Mouse (Mus musculus) layer of hippocampus, adult 2 months (tissue): ENCODE data around the gene Gm6096. TPM values are rescaled to one million over a fixed set of nuclear protein-coding genes. Genes with fewer than 3 reads are reported as not detected.
A peak's percentile ranks its signal among the peaks of the same experiment; 100 is the strongest.

Source experiments
- DNase-seq, 2 experiments: peaks; one replicate each; pipeline ENCODE4 v3.0.0; 2022; ENCODE audit warnings: low spot score in 2 of 2
- H3K27ac ChIP-seq: fragments of 200-600 bp; 2 replicates; pipeline ENCODE4 v1.8.1; 2022
- H3K4me3 ChIP-seq: fragments of 200-600 bp; 2 replicates; pipeline ENCODE4 v1.8.1; 2022; ENCODE audit warnings: mild to moderate bottlenecking
- CTCF ChIP-seq: fragments of 200-600 bp; conservative IDR thresholded peaks from 2 replicates; pipeline ENCODE4 v1.8.1; 2022; ENCODE audit warnings: antibody characterized with exemption, mild to moderate bottlenecking, moderate library complexity
- total RNA-seq, 2 experiments: library from RNA; stranded (reverse); gene quantifications; 2 replicates each; pipeline ENCODE4 v1.2.3; 2021

Gm6096 gene
- total RNA-seq, 2 experiments from 2014 or later: not detected

DNA sequence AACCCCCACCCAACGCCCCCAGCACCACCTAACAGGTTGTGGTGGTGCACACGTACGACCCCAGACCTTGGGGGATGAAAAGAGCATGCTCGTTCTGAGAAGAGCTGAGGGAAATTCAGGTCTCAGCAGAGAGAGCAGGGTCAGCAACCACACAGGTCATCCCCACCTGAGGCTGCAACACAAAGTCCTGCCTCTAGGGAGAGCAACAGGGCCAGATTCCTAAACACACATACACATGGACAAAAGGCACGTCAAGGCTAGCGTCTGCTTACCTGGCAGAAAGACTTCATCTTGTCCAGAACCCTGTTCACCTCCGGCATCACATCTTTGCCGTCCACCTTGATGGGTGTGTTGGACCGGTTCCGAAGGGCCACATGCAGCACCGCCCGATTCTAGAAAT, 24.0 kb upstream of the Gm6096 start:
- TF ChIP-seq CTCF: peak; percentile 57
- peak overlapping the region; percentile 14; the same call in 1 of the 2 replicates for H3K4me3 ChIP-seq

DNA sequence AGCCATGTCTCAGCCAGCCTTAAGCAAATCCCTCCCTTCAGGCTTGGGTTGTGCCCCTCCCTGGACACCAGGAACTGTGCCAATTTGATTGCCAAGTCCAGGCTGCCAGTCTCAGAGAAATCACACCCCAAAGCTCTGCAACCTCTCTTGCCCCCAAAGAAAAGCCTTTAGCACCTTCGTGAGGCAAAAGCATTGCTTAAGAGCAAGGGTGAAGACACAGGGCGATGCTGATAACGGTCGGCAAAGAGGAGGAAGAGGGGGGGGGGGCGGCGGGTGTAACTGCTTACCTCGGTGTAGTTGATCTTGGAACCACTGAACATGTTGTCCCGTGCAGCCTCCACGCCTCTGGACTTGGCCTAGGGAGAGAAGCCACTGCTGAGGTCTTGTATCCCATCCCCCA, 22.2 kb upstream of the Gm6096 start:
- Histone ChIP-seq H3K4me3 (peak overlapping the region; percentile 46), H3K27ac (no peak overlapping the region)
- no peak for DNase-seq
- no peak for TF ChIP-seq CTCF

More for the DNA sequence above, 24.0 kb upstream of the Gm6096 start:
- no peak for DNase-seq
- H3K27ac ChIP-seq: no peak overlapping the region

DNA sequence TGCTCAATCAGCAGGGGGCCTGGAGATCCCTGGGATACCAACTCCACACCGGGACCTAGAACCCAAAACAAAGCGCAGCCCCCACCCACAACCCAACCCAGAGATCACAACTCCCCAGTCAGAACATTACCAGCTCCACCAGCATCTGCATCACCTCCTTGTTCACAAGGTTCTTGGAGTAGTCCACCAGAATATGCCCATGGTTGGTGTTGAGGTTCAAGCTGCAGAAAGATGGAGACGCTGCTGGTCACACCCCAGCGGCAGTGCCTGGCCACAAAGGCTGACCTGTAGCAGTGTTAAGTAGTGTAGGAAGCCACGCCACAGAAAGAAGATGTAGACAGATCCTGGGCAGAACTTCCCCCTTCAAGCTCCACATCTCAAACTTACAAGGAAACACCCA, 21.7 kb upstream of the Gm6096 start:
- peak overlapping the region; percentile 83 for H3K4me3 ChIP-seq
- no peak for DNase-seq
- no peak for TF ChIP-seq CTCF
- H3K27ac ChIP-seq: peak overlapping the region; percentile 94

DNA sequence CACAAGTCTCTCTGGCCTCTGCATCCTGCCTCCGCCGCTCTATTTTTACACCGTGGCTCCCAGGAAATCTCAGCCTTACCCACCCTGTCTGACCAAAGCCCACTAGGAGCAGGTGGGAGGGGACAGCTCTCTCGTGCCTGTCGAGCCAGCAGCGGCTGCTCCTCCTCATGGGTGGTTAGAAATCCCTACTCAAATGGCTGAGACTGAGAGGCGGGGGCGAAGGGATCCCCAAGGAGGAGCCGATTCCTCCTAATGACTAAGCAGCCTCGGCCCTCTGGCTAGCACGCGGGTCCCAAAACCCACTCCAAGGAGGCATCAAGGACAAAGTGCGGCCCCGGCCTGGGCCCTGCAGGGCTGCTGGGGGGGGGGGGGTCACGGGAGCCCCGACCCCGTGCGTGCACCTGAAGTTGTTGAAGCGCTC, 21.1 kb upstream of the Gm6096 start:
- Histone ChIP-seq H3K27ac (peak overlapping the region; percentile 94), H3K4me3 (peak overlapping the region; percentile 83)
- DNase-seq: peak; percentile 53 to 64
- no peak for TF ChIP-seq CTCF

DNA sequence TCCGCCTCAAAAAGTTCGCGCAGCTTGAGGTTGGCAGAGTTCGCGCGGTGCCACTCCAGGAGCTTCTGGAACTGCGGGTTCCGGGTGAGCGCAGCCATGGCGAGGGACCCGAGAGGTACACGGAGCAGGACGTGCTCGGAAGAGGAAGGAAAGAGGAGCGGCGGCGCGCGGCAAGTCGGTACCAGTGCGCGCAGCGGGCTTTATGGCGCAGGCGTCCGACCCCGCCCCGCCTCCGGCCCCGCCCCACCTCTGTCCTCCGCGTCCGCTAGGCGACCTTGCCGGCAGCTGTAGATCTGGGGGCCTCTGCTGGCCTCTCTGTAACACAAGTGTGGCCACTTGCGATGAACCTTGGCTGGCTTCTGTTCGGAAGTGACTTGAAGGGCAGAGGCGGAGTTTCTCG, 20.7 kb upstream of the Gm6096 start, which contains the start of gene Gpi1:
Gene Gpi1, minus strand, starts transcription at position 221 of the 400 bp plus-strand sequence.
- peak within 1 kb of the TSS; percentile 94 for H3K27ac ChIP-seq
- peak; percentile 67 to 74 for DNase-seq
- peak; percentile 62 for TF ChIP-seq CTCF
- peak within 1 kb of the TSS; percentile 83 for H3K4me3 ChIP-seq

DNA sequence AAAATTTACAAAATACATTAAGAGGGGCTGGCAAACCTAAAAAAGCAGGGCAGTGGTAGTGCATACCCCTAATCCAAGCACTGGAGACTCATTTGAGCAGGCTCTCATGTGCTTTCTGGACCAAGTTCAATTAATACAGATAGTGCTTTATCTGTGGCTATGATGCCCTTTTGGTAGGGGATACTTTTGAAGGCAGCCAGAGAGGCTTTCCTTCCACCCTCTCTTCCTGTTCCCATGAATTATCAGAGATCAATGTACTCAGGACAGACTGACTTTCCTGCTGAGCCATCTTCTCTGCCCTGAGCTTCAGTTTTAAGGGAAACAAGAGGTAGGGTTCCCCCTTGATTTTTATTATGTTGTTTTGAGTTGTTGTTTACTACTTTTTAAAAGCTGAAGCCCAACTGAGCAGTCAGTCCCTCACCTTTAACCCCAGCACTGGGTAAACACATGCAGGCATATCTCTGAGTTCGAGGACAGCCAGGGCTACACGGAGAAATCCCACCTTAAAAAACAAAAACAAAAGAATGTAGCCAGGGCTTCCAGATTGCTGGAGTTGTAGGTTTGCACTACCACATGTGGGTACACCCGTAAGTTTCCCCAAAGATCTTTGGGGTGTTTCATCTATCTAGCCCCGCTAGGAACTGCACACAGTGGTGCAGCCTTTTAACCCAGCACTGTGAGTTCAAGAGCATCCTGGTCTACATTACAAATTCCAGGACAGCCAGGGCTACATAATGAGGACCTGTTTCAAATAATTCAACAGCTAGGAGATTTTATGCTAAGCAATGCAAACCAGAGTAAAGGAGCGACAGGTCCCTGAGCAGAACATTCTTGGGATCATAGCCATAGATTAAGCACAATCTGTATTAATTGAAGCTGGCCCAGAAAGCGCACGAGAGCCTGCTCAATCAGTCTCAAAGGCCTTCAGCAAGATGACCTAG, 17.8 kb upstream of the Gm6096 start:
- no peak for DNase-seq
- peak overlapping the region; percentile 99 for H3K27ac ChIP-seq
- TF ChIP-seq CTCF: no peak
- H3K4me3 ChIP-seq: peak overlapping the region; percentile 67

DNA sequence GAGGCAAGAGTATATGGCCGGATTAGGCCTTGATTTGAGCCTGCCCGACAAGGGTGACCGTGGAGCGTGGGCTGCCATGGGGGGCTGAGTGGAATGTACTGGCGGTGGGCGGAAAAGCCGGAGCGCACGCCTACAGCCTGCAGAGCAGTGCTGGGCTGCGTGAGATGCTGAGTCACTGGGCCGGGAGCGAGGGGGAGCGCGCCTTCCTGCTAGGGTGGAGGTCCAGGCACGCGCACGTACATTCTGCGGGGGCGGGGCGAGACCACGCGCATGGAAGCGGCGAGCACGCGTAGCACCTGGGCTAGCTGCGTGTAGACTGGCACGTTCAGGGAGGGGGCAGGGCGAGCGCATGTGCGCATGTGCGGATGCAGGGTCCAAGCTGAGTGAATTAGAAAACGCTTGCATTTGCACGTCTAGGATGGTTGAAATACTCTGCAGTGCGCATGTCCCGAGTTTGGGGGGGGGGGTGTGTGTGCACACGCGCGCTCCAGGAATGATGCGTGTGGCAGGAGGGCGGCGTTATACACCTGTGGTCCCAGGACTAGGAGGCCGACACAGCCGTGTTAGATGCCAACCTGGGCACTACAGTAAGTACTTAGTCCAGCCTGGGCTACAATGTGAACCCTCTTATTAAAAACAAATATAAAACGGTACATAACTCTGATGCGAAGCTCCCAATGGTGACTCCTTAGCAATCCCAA, 16.8 kb upstream of the Gm6096 start:
- peak; percentile 99 to 100 for DNase-seq
- Histone ChIP-seq H3K27ac (peak overlapping the region; percentile 99), H3K4me3 (peak overlapping the region; percentile 67)
- TF ChIP-seq CTCF: no peak

DNA sequence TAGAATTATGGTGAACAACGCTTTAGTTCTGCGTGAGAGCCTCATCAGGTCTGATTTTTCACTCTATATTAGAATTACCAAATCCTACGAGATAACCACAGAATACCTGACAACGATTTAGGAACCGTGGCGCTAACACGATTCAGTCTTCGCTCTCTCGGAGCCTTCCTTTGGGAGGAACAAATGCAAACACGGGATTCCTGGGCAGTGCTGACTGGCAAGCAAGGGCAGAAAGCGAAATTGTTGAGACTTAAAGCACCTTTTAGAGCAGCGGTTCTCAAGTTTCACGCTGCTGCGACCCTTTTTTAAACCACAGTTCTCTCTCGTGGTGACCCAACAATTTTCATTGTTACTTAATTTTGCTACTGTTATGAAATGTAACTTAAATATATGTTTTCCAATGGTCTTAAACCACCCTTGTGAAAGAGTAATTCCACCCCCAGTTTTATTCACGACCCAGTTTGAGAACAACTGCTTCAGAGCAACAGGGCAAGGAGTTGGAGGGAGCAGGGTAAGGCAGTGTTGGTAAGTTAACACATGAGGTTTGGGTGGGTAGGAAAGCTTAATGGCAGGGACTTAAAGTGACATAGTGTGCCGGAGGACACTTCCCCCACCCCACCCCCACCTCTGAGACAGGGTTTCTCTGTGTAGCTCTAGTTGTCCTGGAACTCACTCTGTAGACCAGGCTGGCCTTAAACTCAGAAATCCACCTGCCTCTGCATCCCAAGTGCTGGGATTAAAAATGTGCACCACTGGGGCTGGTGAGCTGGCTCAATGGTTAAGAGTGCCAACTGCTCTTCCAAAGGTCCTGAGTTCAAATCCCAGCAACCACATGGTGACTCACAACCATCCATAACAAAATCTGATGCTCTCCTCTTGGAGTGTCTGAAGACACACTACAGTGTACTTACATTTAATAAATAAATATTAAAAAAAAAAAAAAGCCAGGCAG, 16.0 kb upstream of the Gm6096 start:
- H3K4me3 ChIP-seq: peak overlapping the region; percentile 67
- no peak for DNase-seq
- H3K27ac ChIP-seq: peak overlapping the region; percentile 99
- TF ChIP-seq CTCF: no peak

DNA sequence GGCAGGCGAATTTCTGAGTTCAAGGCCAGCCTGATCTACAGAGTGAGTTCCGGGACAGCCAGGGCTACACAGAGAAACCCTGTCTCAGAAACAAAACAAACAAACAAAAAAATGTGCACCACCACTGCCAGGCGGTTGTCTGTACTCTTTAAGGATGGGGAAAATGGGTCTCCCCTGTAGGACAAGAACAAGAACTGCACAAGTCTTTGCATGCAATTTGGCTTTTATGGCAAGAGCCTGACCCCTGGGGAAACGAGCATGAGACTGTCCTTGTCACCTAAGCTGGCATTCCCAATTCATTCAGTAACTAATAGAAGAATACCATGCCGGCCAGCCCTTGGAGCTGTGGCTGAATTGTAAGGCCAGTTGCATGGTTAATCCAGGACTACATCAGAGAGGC, 15.2 kb upstream of the Gm6096 start:
- DNase-seq: no peak
- Histone ChIP-seq H3K27ac (no peak overlapping the region), H3K4me3 (no peak overlapping the region)
- TF ChIP-seq CTCF: peak; percentile 21; the same call in 1 of the 2 replicates

DNA sequence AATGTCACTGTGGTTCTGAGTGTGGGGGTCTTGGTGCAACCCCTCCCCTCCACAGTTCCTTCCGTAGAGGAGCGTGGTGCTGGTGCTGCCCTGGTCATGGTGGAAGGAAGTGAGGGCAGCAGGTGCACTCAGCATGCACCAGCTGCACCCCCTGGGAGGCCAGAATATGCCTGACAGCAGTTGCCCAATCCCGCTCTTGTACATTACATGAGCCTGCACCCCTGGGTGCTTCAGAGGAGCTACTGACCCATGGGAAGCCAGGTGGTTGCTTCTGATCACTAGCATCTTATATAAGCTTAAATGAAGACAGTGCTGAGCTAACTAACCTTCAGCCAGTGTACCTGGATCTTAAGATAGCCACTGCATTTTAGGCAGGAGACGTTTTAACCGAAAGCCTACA, 12.8 kb upstream of the Gm6096 start:
- Histone ChIP-seq H3K4me3 (no peak overlapping the region), H3K27ac (no peak overlapping the region)
- no peak for DNase-seq
- TF ChIP-seq CTCF: no peak

DNA sequence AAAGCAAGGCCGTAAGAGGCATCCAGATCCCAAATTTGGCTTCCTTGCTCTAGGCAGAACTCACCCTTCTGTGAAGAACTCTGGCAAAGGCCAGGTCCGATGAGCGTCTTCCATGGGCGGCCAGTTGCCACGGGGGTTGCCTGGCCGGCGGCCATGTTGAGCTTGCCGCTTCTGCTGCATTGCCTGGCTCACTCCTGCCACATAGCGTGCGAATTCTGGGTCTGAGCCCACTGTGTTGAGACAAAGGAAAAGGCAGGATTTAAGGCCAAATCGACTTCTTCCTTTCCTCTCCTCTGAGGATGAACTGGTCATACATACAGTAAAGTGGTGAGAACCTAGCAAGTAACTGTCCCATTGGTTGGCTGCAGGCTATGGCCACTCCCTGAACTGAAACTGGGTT, 8.7 kb upstream of the Gm6096 start:
- Histone ChIP-seq H3K27ac (peak overlapping the region; percentile 32), H3K4me3 (no peak overlapping the region; the same call in 1 of the 2 replicates)
- DNase-seq: peak; percentile 42 to 50
- peak; percentile 54 for TF ChIP-seq CTCF

DNA sequence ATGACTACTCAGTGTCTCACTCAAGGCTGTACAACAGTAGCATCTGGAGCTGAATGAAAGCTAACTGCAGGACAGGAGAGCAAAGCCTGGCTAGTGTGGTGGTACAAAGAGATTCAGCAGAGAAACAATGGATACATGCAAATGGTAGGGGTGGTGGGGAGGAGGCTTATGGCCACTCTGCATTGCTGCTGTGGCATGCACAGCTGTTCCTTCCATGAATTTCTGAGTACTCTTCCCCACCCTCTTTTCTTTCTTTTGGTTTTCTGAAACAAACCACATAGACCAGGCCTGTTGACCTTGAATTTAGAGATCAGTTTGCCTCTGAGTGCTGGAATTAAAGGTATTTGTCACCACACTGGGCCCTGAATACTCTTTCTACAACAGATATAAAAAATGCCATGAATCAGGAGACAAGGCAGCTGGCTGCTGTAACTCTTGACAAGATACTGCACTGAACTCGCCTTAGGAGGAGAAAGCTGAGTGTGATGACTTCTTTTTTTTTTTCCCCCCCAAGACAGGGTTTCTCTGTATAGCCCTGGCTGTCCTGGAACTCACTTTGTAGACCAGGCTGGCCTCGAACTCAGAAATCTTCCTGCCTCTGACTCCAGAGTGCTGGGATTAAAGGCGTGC, 3.9 kb upstream of the Gm6096 start:
- no peak for TF ChIP-seq CTCF
- DNase-seq: no peak
- Histone ChIP-seq H3K27ac (no peak overlapping the region), H3K4me3 (no peak overlapping the region)
